Mouse (Mus musculus) neural tube, embryonic 14.5 days (tissue): ENCODE data around the gene Plek. TPM values are rescaled to one million over a fixed set of nuclear protein-coding genes. Genes with fewer than 3 reads are reported as not detected.

Source experiments
- ATAC-seq: fragments of 200-750 bp; cut with Nextera tagmentation; 2 replicates; pipeline ENCODE4 v1.8.0; 2017; ENCODE audit warnings: low read depth, mild to moderate bottlenecking, moderate TSS enrichment, moderate library complexity
- H3K27ac ChIP-seq: fragments of 300-500 bp; sonication (generic); 2 replicates; pipeline ENCODE4 v1.5.1; 2014; ENCODE audit warnings: low read depth, mild to moderate bottlenecking, control low read depth, low read length, moderate library complexity, mixed read lengths
- H3K27me3 ChIP-seq: fragments of 300-500 bp; sonication (generic); 2 replicates; pipeline ENCODE4 v1.6.1; 2014; ENCODE audit warnings: low read length; ENCODE audit not compliant: control insufficient read depth, insufficient read depth
- H3K36me3 ChIP-seq: fragments of 300-500 bp; sonication (generic); 2 replicates; pipeline ENCODE4 v1.6.1; 2014; ENCODE audit warnings: low read length, mixed read lengths; ENCODE audit not compliant: control insufficient read depth, insufficient read depth
- H3K4me1 ChIP-seq: fragments of 300-500 bp; sonication (generic); 2 replicates; pipeline ENCODE4 v1.6.1; 2014; ENCODE audit warnings: low read length; ENCODE audit not compliant: control insufficient read depth, insufficient read depth
- H3K4me2 ChIP-seq: fragments of 300-500 bp; sonication (generic); 2 replicates; pipeline ENCODE4 v1.6.1; 2014; ENCODE audit warnings: mild to moderate bottlenecking, low read depth, low read length, control low read depth
- H3K4me3 ChIP-seq: fragments of 300-500 bp; sonication (generic); 2 replicates; pipeline ENCODE4 v1.5.1; 2014; ENCODE audit warnings: low read depth, low read length, control low read depth, mixed read lengths
- H3K9ac ChIP-seq: fragments of 300-500 bp; sonication (generic); replicated peaks from 2 replicates; pipeline ENCODE4 v1.6.1; 2014; ENCODE audit warnings: low read depth, mild to moderate bottlenecking, control low read depth, low read length, mixed read lengths
- H3K9me3 ChIP-seq: fragments of 300-500 bp; sonication (generic); 2 replicates; pipeline ENCODE4 v1.6.1; 2016; ENCODE audit warnings: low read length; ENCODE audit not compliant: control insufficient read depth
- WGBS: fragments of 180-500 bp; shearing (Covaris S2); extraction: QIAGEN DNeasy Blood & Tissue Kit; methylation state at CpG from one replicate; pipeline ENCODE4 v1.1.7; 2014; 5-methylcytosine and 5-hydroxymethylcytosine counted together
- polyA plus RNA-seq: library from polyadenylated mRNA; unstranded; fragments of >200 nt; fragmentation: Nextera tagmentation; extraction: Ambion mirVana; gene quantifications from 2 replicates; pipeline ENCODE4 v1.2.1, GENCODE M21; 2014

The Plek gene
- polyA plus RNA-seq, 1 experiment from 2014 or later: 4.1 TPM

DNA sequence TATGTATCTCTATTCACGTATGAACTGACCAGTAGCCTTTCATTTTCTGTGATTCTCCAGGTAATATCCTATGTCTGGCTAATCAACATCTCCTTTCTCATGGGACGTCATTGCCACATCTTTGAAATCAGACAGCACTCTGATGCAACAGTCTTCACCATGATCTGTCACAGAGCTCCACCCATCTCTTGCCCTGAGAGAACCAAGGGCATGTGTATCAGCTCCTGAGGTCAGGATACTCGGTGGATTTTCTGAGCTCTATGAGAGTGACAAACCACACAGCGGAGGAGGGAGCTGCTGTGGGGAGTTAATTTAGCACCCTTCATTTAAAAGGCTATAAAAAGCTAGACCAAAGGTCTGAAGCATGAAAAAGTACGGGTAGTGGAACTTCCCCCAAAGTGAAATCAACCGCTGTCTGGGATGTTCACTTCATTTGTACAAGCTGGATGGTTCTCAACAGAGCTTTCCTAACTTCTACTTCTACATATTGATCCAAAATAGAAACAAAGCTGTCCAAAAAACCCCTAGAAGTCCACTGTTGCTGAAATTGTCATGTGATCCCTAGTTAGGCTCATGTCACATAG is 64.3 kb downstream of the Plek start:
- Histone ChIP-seq H3K4me1 (no peaks in the 10 kb centered on the region), H3K27me3 (no peaks in the 10 kb centered on the region), H3K4me2 (no peak overlapping the region), H3K27ac (no peak overlapping the region), H3K9me3 (no peaks in the 10 kb centered on the region), H3K9ac (no peak overlapping the region), H3K4me3 (no peak overlapping the region), H3K36me3 (no peaks in the 10 kb centered on the region)
- no peak for ATAC-seq
- WGBS: 72% methylated on average over 6 of the region's 6 CpGs

DNA sequence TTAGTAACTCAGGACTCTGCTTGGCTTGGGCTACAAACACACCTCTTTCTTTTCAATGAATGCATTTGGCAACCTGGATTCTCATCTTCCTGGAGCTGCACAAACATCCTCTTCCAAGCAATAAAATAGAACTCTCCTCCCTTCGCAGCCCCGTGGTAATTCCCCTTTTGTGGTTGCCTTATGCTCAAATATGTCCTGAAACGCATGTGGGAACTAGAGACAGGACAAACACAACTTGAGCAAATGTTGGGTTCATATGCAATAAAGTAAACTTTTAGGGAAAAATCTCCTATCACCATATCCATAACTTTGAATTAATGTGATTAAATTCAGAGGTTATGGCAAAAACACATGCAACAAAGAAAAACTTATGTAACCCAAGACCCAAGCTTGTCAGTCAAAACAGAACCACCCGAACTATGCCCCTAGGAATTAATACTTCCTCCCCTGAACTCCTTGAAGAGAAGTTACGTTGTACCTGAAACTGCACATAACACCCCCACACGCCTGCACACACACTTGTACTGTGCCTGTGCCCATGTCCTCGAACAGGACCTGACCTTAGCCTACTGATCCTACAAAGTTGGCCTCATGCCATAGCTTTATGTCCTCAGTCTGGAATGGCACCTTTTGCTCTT is 65.5 kb downstream of the Plek start:
- Histone ChIP-seq H3K4me3 (no peak overlapping the region), H3K4me1 (no peaks in the 10 kb centered on the region), H3K36me3 (no peaks in the 10 kb centered on the region), H3K9ac (no peak overlapping the region), H3K27ac (no peak overlapping the region), H3K9me3 (no peaks in the 10 kb centered on the region), H3K4me2 (no peak overlapping the region), H3K27me3 (no peaks in the 10 kb centered on the region)
- ATAC-seq: no peak
- WGBS: 86% methylated on average over 7 of the region's 7 CpGs

DNA sequence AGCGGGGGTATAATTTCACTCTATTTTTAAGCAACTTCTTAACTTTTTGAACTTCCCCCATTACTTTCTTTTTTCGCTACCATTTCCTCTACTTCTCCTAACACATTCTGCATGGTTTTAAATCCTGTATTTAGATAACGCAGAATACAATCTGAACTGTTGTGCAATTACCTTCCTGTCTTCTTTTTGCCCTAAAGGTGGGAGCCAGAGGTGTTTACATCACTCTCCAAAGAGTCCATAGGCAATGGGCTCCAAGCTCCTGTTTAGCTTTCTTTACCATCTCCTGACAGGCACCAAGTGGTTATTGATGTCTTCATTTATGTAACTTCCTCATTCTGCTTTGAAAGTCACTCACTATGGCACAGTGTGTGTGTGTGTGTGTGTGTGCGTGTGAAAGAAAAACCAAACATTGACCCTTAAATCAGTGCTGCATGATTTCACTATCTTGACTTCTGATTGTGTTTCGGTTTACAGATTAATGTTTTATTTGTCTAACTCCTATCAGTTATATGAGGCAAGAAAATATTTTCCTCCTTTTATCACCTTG is 73.9 kb downstream of the Plek start:
- no peak for ATAC-seq
- WGBS: 91% methylated on average over 5 of the region's 5 CpGs
- no peaks in the 10 kb centered on the region for H3K4me1 ChIP-seq
- H3K27ac ChIP-seq: no peak overlapping the region
- H3K4me3 ChIP-seq: no peak overlapping the region
- H3K36me3 ChIP-seq: no peaks in the 10 kb centered on the region
- no peak overlapping the region for H3K4me2 ChIP-seq
- H3K9me3 ChIP-seq: no peaks in the 10 kb centered on the region
- no peaks in the 10 kb centered on the region for H3K27me3 ChIP-seq
- H3K9ac ChIP-seq: no peak overlapping the region

DNA sequence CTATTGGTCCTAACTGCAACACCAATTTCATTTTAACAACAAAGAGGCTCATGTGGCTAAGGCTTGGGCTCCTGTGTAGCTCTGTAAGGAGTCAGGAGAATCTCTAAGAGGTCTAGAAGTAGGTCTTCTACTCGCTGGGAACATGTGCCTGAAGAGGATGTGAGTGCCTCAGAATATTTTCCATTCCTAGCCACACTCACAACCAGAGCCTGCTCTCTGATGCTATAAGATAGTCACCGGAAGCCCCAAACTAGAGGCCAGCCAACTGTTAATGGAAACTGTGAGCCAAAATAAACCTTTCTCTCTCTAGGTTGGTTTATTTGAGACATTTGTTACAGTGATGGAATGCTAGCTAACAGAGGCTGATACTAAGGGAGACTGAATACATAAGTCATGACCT is 74.6 kb downstream of the Plek start:
- H3K4me1 ChIP-seq: no peaks in the 10 kb centered on the region
- no peak overlapping the region for H3K4me3 ChIP-seq
- no peaks in the 10 kb centered on the region for H3K9me3 ChIP-seq
- 74% methylated on average over 2 of the region's 2 CpGs for WGBS
- no peaks in the 10 kb centered on the region for H3K27me3 ChIP-seq
- no peak overlapping the region for H3K9ac ChIP-seq
- no peak overlapping the region for H3K4me2 ChIP-seq
- no peak for ATAC-seq
- H3K36me3 ChIP-seq: no peaks in the 10 kb centered on the region
- H3K27ac ChIP-seq: no peak overlapping the region

DNA sequence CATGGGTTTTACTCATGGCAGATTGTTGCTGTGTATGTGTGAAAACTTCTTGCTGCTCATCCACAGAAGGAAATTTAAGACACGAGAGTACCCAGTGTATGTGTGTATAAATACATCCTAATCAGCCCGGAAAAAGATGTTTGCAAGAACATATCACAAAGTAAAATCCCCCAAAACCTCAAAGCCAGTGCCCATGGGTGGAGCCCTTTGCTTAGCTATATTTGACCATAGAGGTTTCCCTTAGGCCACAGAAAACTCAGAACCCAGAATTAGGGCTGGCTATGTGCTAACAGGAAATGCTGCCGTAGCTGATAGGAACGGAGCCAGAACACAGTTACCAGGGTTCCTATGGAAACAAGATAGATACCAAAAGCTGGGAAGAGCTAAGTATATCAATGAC is 75.2 kb downstream of the Plek start:
- Histone ChIP-seq H3K9ac (no peak overlapping the region), H3K27me3 (no peaks in the 10 kb centered on the region), H3K9me3 (no peaks in the 10 kb centered on the region), H3K4me3 (no peak overlapping the region), H3K36me3 (no peaks in the 10 kb centered on the region), H3K27ac (no peak overlapping the region), H3K4me1 (no peaks in the 10 kb centered on the region), H3K4me2 (no peak overlapping the region)
- WGBS: 89% methylated on average over 4 of the region's 4 CpGs
- ATAC-seq: no peak

DNA sequence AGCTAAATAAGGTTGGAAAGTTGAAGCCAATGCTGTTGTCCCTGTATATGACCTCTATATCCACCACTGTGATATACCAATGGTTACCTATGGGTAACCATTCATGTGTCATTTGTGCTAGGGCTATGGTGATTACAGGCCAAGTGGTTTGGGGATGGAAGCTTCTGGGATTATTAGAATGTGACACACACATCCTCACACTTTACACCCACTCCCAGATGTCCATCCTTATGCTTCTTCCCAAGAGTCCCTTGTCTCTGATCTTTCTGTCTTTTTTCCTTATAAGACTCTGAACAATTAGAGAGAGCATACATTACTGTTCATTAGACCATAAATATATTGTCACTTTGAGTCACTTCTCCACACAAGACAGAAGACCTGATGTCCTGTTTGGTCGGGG is 79.1 kb downstream of the Plek start:
- Histone ChIP-seq H3K4me3 (no peak overlapping the region), H3K27me3 (no peaks in the 10 kb centered on the region), H3K9ac (no peak overlapping the region), H3K9me3 (no peaks in the 10 kb centered on the region), H3K4me2 (no peak overlapping the region), H3K4me1 (no peaks in the 10 kb centered on the region), H3K27ac (no peak overlapping the region), H3K36me3 (no peaks in the 10 kb centered on the region)
- 82% methylated on average over 1 of the region's 1 CpGs for WGBS
- ATAC-seq: no peak

DNA sequence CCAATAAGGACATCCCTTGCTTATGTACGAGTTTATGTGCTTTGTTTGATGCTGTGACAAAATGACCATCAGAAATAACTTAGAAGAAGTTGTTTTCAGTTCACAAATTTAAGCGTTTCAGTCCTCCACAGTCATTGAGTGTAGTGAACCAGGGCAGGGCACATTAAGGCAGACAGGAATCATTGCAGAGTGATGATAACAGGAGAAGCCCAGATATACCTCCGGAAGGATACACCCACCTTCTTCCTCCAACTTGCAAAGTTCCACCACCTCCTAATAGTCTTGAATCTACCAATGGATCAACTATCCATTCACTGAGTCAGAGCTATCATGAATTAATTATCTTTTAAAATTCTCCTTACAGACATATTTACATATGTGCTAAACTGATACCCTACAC is 80.2 kb downstream of the Plek start:
- H3K4me2 ChIP-seq: no peak overlapping the region
- WGBS: 93% methylated on average over 3 of the region's 3 CpGs
- no peaks in the 10 kb centered on the region for H3K4me1 ChIP-seq
- H3K27me3 ChIP-seq: no peaks in the 10 kb centered on the region
- H3K36me3 ChIP-seq: no peaks in the 10 kb centered on the region
- H3K9ac ChIP-seq: no peak overlapping the region
- ATAC-seq: no peak
- H3K9me3 ChIP-seq: no peaks in the 10 kb centered on the region
- H3K4me3 ChIP-seq: no peak overlapping the region
- H3K27ac ChIP-seq: no peak overlapping the region

DNA sequence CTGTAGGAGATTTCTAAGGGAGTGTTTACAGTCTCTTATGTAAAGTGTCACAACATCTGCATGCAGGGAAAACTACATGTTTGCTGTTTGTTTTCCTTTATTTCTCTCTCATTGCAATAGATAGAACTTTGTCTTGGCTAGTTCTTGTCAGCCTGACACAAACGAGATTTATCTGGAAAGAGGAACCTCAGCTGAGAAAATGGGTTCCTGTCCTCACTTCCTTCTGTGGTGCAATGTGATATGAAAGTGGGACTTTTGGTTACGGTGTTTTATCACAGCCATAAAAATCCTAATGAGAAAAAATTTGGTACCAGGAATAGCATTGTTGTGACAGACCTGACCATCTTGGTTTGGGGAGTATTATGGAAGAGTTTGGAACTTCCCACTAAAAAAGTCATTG is 82.5 kb downstream of the Plek start:
- ATAC-seq: no peak
- Histone ChIP-seq H3K4me3 (no peak overlapping the region), H3K4me2 (no peak overlapping the region), H3K27ac (no peak overlapping the region), H3K27me3 (no peaks in the 10 kb centered on the region), H3K4me1 (no peaks in the 10 kb centered on the region), H3K9me3 (no peaks in the 10 kb centered on the region), H3K9ac (no peak overlapping the region), H3K36me3 (no peaks in the 10 kb centered on the region)
- WGBS: 86% methylated on average over 2 of the region's 2 CpGs

DNA sequence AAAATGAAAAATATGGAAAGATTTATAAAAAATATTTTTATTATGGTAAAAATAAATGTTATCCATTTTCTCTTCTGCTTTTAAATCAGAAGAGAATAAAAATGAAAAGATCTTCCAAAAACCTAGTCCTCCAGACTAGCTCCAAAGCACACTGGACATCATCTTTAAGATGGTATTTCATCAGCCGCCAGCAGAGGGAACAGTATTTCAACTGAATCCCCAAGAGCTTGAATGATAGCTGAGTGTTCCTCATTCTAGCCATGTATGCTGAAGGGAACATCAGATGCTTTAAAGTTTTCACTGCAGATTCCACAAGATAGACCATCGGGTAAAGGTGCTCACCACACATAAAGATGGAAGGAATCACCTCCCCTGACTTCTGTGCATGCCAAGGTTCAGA is 84.4 kb downstream of the Plek start:
- WGBS: 44% methylated on average over 2 of the region's 2 CpGs
- Histone ChIP-seq H3K4me1 (no peaks in the 10 kb centered on the region), H3K9me3 (no peaks in the 10 kb centered on the region), H3K4me3 (no peak overlapping the region), H3K4me2 (no peak overlapping the region), H3K36me3 (no peaks in the 10 kb centered on the region), H3K27me3 (no peaks in the 10 kb centered on the region), H3K27ac (no peak overlapping the region), H3K9ac (no peak overlapping the region)
- no peak for ATAC-seq
